Mouse (Mus musculus) R1 (cell line): ENCODE data around the gene Lama1.
"Not testable (repeated sequence)": the region's sequence is repeated elsewhere in the genome, so short reads cannot be mapped to it uniquely, and the experiment has no call there.

ENCODE experiments used
- DNase-seq: peaks from one replicate; pipeline ENCODE4 v3.0.0-alpha.2; 2018; ENCODE audit warnings: low read depth, low spot score

The Lama1 gene

GRCm38 (mm10) chr17:67837351-67838090 is 140.5 kb downstream of the Lama1 start:
- peak; percentile 80 for DNase-seq

- DNase-seq, result no peak
Observed at GRCm38 (mm10) chr17:67838948-67839347, 141.9 kb downstream of the Lama1 start.

- not testable (repeated sequence) for DNase-seq
Observed at GRCm38 (mm10) chr17:67841494-67841893, 144.4 kb downstream of the Lama1 start.

GRCm38 (mm10) chr17:67861080-67861630 is 164.1 kb downstream of the Lama1 start:
- DNase-seq, result no peak

GRCm38 (mm10) chr17:67861744-67862535 is 164.9 kb downstream of the Lama1 start:
- DNase-seq, result peak; percentile 64

- no peak for DNase-seq
Observed at GRCm38 (mm10) chr17:67864363-67864762, 167.3 kb downstream of the Lama1 start.

- DNase-seq, result no peak
Observed at GRCm38 (mm10) chr17:67864912-67865311, 167.9 kb downstream of the Lama1 start.

- DNase-seq, result no peak
Observed at GRCm38 (mm10) chr17:67866026-67866425, 169.0 kb downstream of the Lama1 start.

GRCm38 (mm10) chr17:67866541-67867241 is 169.6 kb downstream of the Lama1 start:
- no peak for DNase-seq

GRCm38 (mm10) chr17:67869731-67870601 is 172.9 kb downstream of the Lama1 start:
- peak; percentile 90 for DNase-seq
